Mouse (Mus musculus): ENCODE results near the gene Acot1. TPM values are rescaled to one million over a fixed set of nuclear protein-coding genes. Genes with fewer than 3 reads are reported as not detected.

Gene Acot1
- total and polyA plus RNA-seq, 2 experiments, result 24.5 to 26.1 TPM

- WGBS, result 92% methylated on average over 20 of the region's 20 CpGs
These were observed 53.0 kb downstream of the Acot1 start for GRCm38 (mm10) chr12:84062336-84062735.

GRCm38 (mm10) chr12:84063228-84063627 is 53.9 kb downstream of the Acot1 start:
- Histone ChIP-seq H3K79me2 (ENCODE audit: control insufficient read depth, insufficient read depth, low read length) (no peaks in the 10 kb centered on the region), H3K4me1 (ENCODE audit: control insufficient read depth, insufficient read depth, low read length) (no peaks in the 10 kb centered on the region), H3K9ac (ENCODE audit: low read depth, low read length) (no peak overlapping the region), H3K27me3 (ENCODE audit: control insufficient read depth, insufficient read depth, low read length) (no peaks in the 10 kb centered on the region), H3K27ac (replicated peaks; ENCODE audit: insufficient read depth, low read depth, low read length) (no peak overlapping the region), H3K4me3 (ENCODE audit: insufficient read depth, low read depth, low read length) (no peak overlapping the region), H3K36me3 (ENCODE audit: control insufficient read depth, insufficient read depth, low read length) (no peaks in the 10 kb centered on the region)
- 74% methylated on average over 5 of the region's 5 CpGs for WGBS
- peak; percentile 55 for TF ChIP-seq CTCF (IDR thresholded peaks at IDR 0.05; ENCODE audit: low read depth, low read length)
- TF ChIP-seq POLR2A (IDR thresholded peaks at IDR 0.05; ENCODE audit: extremely low read depth, insufficient read depth, low read length), result no peak
- DNase-seq (ENCODE audit: extremely low read depth, low read depth, low spot score), result no peak

More at GRCm38 (mm10) chr12:84062336-84062735, 53.0 kb downstream of the Acot1 start:
- Histone ChIP-seq H3K27me3 (ENCODE audit: control insufficient read depth, insufficient read depth, low read length) (no peaks in the 10 kb centered on the region), H3K27ac (replicated peaks; ENCODE audit: insufficient read depth, low read depth, low read length) (no peak overlapping the region), H3K9ac (ENCODE audit: low read depth, low read length) (no peak overlapping the region), H3K4me3 (ENCODE audit: insufficient read depth, low read depth, low read length) (no peak overlapping the region), H3K36me3 (ENCODE audit: control insufficient read depth, insufficient read depth, low read length) (no peaks in the 10 kb centered on the region), H3K4me1 (ENCODE audit: control insufficient read depth, insufficient read depth, low read length) (no peaks in the 10 kb centered on the region), H3K79me2 (ENCODE audit: control insufficient read depth, insufficient read depth, low read length) (no peaks in the 10 kb centered on the region)
- DNase-seq (ENCODE audit: extremely low read depth, low read depth, low spot score), result no peak
- no peak for TF ChIP-seq POLR2A (IDR thresholded peaks at IDR 0.05; ENCODE audit: extremely low read depth, insufficient read depth, low read length)
- TF ChIP-seq CTCF (IDR thresholded peaks at IDR 0.05; ENCODE audit: low read depth, low read length), result no peak

DNA sequence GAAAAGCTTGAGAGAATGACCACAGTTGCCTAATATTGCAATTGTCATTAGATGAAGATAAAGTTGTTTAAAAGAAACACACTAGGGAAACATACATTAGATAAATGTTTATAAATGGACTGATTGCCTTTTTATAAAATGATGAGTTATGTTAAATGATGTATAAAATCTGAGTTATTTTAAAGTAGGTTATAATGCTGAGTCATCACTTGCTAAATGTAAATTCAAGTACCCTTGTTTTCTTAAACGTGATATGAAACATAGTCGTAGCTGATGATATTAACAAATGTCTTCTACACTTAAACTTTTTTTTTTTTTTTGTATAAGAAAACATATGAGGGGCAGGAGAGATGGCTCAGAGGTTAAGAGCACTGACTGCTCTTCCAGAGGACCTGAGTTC is 54.5 kb downstream of the Acot1 start:
- Histone ChIP-seq H3K27me3 (ENCODE audit: control insufficient read depth, insufficient read depth, low read length) (no peaks in the 10 kb centered on the region), H3K27ac (replicated peaks; ENCODE audit: insufficient read depth, low read depth, low read length) (no peak overlapping the region), H3K79me2 (ENCODE audit: control insufficient read depth, insufficient read depth, low read length) (no peaks in the 10 kb centered on the region), H3K36me3 (ENCODE audit: control insufficient read depth, insufficient read depth, low read length) (no peaks in the 10 kb centered on the region), H3K9ac (ENCODE audit: low read depth, low read length) (no peak overlapping the region), H3K4me1 (ENCODE audit: control insufficient read depth, insufficient read depth, low read length) (peaks cover 5% of the 10 kb centered on the region; the same call in 1 of the 2 replicates), H3K4me3 (ENCODE audit: insufficient read depth, low read depth, low read length) (no peak overlapping the region)
- no peak for DNase-seq (ENCODE audit: extremely low read depth, low read depth, low spot score)
- no peak for TF ChIP-seq POLR2A (IDR thresholded peaks at IDR 0.05; ENCODE audit: extremely low read depth, insufficient read depth, low read length)
- 82% methylated on average over 2 of the region's 2 CpGs for WGBS

- no peaks in the 10 kb centered on the region for H3K36me3 ChIP-seq (ENCODE audit: control insufficient read depth, insufficient read depth, low read length)
- H3K9ac ChIP-seq (ENCODE audit: low read depth, low read length), result no peak overlapping the region
- H3K27me3 ChIP-seq (ENCODE audit: control insufficient read depth, insufficient read depth, low read length), result 0 out of 2 replicates have a peak, but pooled peaks cover 3% of the 10 kb centered on the region
- H3K27ac ChIP-seq (replicated peaks; ENCODE audit: insufficient read depth, low read depth, low read length), result no peak overlapping the region
- DNase-seq (ENCODE audit: extremely low read depth, low read depth, low spot score), result peak; percentile 73
- peaks cover 11% of the 10 kb centered on the region for H3K4me1 ChIP-seq (ENCODE audit: control insufficient read depth, insufficient read depth, low read length)
- TF ChIP-seq CTCF (IDR thresholded peaks at IDR 0.05; ENCODE audit: low read depth, low read length) (no peak), POLR2A (IDR thresholded peaks at IDR 0.05; ENCODE audit: extremely low read depth, insufficient read depth, low read length) (no peak)
- 56% methylated on average over 8 of the region's 8 CpGs for WGBS
- H3K79me2 ChIP-seq (ENCODE audit: control insufficient read depth, insufficient read depth, low read length), result no peaks in the 10 kb centered on the region
- H3K4me3 ChIP-seq (ENCODE audit: insufficient read depth, low read depth, low read length), result no peak overlapping the region
These were observed 55.3 kb downstream of the Acot1 start for GRCm38 (mm10) chr12:84064621-84065020.

- H3K36me3 ChIP-seq (ENCODE audit: control insufficient read depth, insufficient read depth, low read length), result no peaks in the 10 kb centered on the region
- 92% methylated on average over 4 of the region's 4 CpGs for WGBS
These were observed 58.5 kb downstream of the Acot1 start for GRCm38 (mm10) chr12:84067752-84068151.

More at GRCm38 (mm10) chr12:84067752-84068151, 58.5 kb downstream of the Acot1 start:
- Histone ChIP-seq H3K27ac (replicated peaks; ENCODE audit: insufficient read depth, low read depth, low read length) (no peak overlapping the region), H3K4me1 (ENCODE audit: control insufficient read depth, insufficient read depth, low read length) (peaks cover 11% of the 10 kb centered on the region), H3K4me3 (ENCODE audit: insufficient read depth, low read depth, low read length) (no peak overlapping the region), H3K27me3 (ENCODE audit: control insufficient read depth, insufficient read depth, low read length) (0 out of 2 replicates have a peak, but pooled peaks cover 3% of the 10 kb centered on the region), H3K79me2 (ENCODE audit: control insufficient read depth, insufficient read depth, low read length) (no peaks in the 10 kb centered on the region), H3K9ac (ENCODE audit: low read depth, low read length) (no peak overlapping the region)
- TF ChIP-seq CTCF (IDR thresholded peaks at IDR 0.05; ENCODE audit: low read depth, low read length), result no peak
- no peak for TF ChIP-seq POLR2A (IDR thresholded peaks at IDR 0.05; ENCODE audit: extremely low read depth, insufficient read depth, low read length)
- no peak for DNase-seq (ENCODE audit: extremely low read depth, low read depth, low spot score)

Other genes starting within 250 kb of the Acot1 start
- gene Papln, start 245.9 kb upstream of the Acot1 start, total RNA-seq (2014; rRNA removed), result 1.3 and 1.9 TPM in 2 replicates
- 2.5 and 3.1 TPM in 2 replicates for gene Papln, start 245.9 kb upstream of the Acot1 start, polyA plus RNA-seq (2012; rRNA removed)
- gene Numb, start 87.6 kb upstream of the Acot1 start, total RNA-seq (2014; rRNA removed), result 20.2 and 21.3 TPM in 2 replicates
- 38.5 and 46.7 TPM in 2 replicates for gene Numb, start 87.6 kb upstream of the Acot1 start, polyA plus RNA-seq (2012; rRNA removed)
- gene Riox1, start 58.9 kb upstream of the Acot1 start, total RNA-seq (2014; rRNA removed), result 3.7 and 4.0 TPM in 2 replicates
- 5.5 and 7.7 TPM in 2 replicates for gene Riox1, start 58.9 kb upstream of the Acot1 start, polyA plus RNA-seq (2012; rRNA removed)
- gene Heatr4, start 24.6 kb upstream of the Acot1 start, total RNA-seq (2014; rRNA removed), result not detected in 2 replicates
- not detected in 2 replicates for gene Heatr4, start 24.6 kb upstream of the Acot1 start, polyA plus RNA-seq (2012; rRNA removed)
- gene Acot2, start 21.6 kb upstream of the Acot1 start, total RNA-seq (2014; rRNA removed), result 10.1 and 11.2 TPM in 2 replicates
- gene Acot2, start 21.6 kb upstream of the Acot1 start, polyA plus RNA-seq (2012; rRNA removed), result 7.9 and 8.6 TPM in 2 replicates
- gene Acot4, start 28.9 kb downstream of the Acot1 start, total RNA-seq (2014; rRNA removed), result 43.4 and 53.4 TPM in 2 replicates
- gene Acot4, start 28.9 kb downstream of the Acot1 start, polyA plus RNA-seq (2012; rRNA removed), result 44.7 and 71.6 TPM in 2 replicates
- not detected in 2 replicates for gene Gm49366, start 29.4 kb downstream of the Acot1 start, total RNA-seq (2014; rRNA removed)
- gene Gm49366, start 29.4 kb downstream of the Acot1 start, polyA plus RNA-seq (2012; rRNA removed), result not detected in 2 replicates
- 45.4 and 58.2 TPM in 2 replicates for gene Acot3, start 42.7 kb downstream of the Acot1 start, total RNA-seq (2014; rRNA removed)
- gene Acot3, start 42.7 kb downstream of the Acot1 start, polyA plus RNA-seq (2012; rRNA removed), result 33.7 and 59.9 TPM in 2 replicates
- not detected in 2 replicates for gene Acot5, start 59.8 kb downstream of the Acot1 start, total RNA-seq (2014; rRNA removed)
- 0.06 TPM in 1 of 2 replicates, not detected in the other for gene Acot5, start 59.8 kb downstream of the Acot1 start, polyA plus RNA-seq (2012; rRNA removed)
- 0.74 and 1.1 TPM in 2 replicates for gene Acot6, start 91.2 kb downstream of the Acot1 start, total RNA-seq (2014; rRNA removed)
- gene Acot6, start 91.2 kb downstream of the Acot1 start, polyA plus RNA-seq (2012; rRNA removed), result 0.97 and 1.1 TPM in 2 replicates
- 0.40 and 0.46 TPM in 2 replicates for gene Dnal1, start 104.9 kb downstream of the Acot1 start, total RNA-seq (2014; rRNA removed)
- 0.29 and 0.38 TPM in 2 replicates for gene Dnal1, start 104.9 kb downstream of the Acot1 start, polyA plus RNA-seq (2012; rRNA removed)
- 0.18 and 0.20 TPM in 2 replicates for gene Pnma1, start 139.0 kb downstream of the Acot1 start, total RNA-seq (2014; rRNA removed)
- gene Pnma1, start 139.0 kb downstream of the Acot1 start, polyA plus RNA-seq (2012; rRNA removed), result not detected in 2 replicates
- 2.3 and 3.2 TPM in 2 replicates for gene Elmsan1, start 209.4 kb downstream of the Acot1 start, total RNA-seq (2014; rRNA removed)
- 3.4 and 3.8 TPM in 2 replicates for gene Elmsan1, start 209.4 kb downstream of the Acot1 start, polyA plus RNA-seq (2012; rRNA removed)

All from liver, adult 2 months (tissue).